Mouse (Mus musculus): ENCODE measurements around the gene 4930412O13Rik. TPM values are rescaled to one million over a fixed set of nuclear protein-coding genes. Genes with fewer than 3 reads are reported as not detected.

4930412O13Rik gene
- polyA plus RNA-seq, 1 experiment, result not detected

- Histone ChIP-seq H3K4me3 (ENCODE audit: insufficient read depth, low read length) (no peak overlapping the region), H3K27ac (ENCODE audit: insufficient read depth, low read length) (no peak overlapping the region), H3K4me1 (ENCODE audit: control insufficient read depth, insufficient read depth, low read length) (no peaks in the 10 kb centered on the region)
- no peak for TF ChIP-seq CTCF (IDR thresholded peaks at IDR 0.05; ENCODE audit: extremely low read depth, insufficient read depth, low read length)
- no peak for TF ChIP-seq POLR2A (IDR thresholded peaks at IDR 0.05; ENCODE audit: extremely low read depth, insufficient read depth, low read length)
Observed at GRCm38 (mm10) chr2:9879092-9879491, 2.0 kb upstream of the 4930412O13Rik start.

DNA sequence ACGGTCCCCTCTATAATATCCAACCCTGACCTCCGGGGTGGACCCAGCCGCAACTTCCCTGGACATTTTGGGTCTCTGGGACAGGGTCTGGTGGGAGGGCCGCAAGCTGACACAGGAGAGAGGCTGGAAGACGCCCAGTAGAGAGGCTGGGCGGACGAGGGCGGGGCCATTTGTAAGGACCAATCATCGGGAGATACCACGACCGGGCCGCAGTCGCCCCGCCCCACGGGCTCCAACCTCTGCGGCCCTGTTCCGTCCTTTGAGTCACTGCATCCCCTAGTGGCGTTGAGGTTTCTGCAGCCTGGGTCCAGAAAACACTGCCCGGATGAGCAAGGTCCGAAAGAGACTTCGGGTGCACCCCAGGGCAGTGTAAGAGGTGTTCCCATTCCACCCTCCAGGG is 1.6 kb upstream of the 4930412O13Rik start:
- Histone ChIP-seq H3K4me3 (ENCODE audit: insufficient read depth, low read length) (no peak overlapping the region), H3K4me1 (ENCODE audit: control insufficient read depth, insufficient read depth, low read length) (no peaks in the 10 kb centered on the region), H3K27ac (ENCODE audit: insufficient read depth, low read length) (no peak overlapping the region)
- TF ChIP-seq POLR2A (IDR thresholded peaks at IDR 0.05; ENCODE audit: extremely low read depth, insufficient read depth, low read length) (no peak), CTCF (IDR thresholded peaks at IDR 0.05; ENCODE audit: extremely low read depth, insufficient read depth, low read length) (peak; percentile 32)

GRCm38 (mm10) chr2:9880271-9880670 is 781 bp upstream of the 4930412O13Rik start:
- Histone ChIP-seq H3K4me3 (ENCODE audit: insufficient read depth, low read length) (no peak overlapping the region), H3K27ac (ENCODE audit: insufficient read depth, low read length) (no peak overlapping the region), H3K4me1 (ENCODE audit: control insufficient read depth, insufficient read depth, low read length) (no peaks in the 10 kb centered on the region)
- no peak for TF ChIP-seq CTCF (IDR thresholded peaks at IDR 0.05; ENCODE audit: extremely low read depth, insufficient read depth, low read length)

- TF ChIP-seq POLR2A (IDR thresholded peaks at IDR 0.05; ENCODE audit: extremely low read depth, insufficient read depth, low read length) (no peak), CTCF (IDR thresholded peaks at IDR 0.05; ENCODE audit: extremely low read depth, insufficient read depth, low read length) (no peak)
- Histone ChIP-seq H3K4me1 (ENCODE audit: control insufficient read depth, insufficient read depth, low read length) (no peaks in the 10 kb centered on the region), H3K27ac (ENCODE audit: insufficient read depth, low read length) (no peak overlapping the region), H3K4me3 (ENCODE audit: insufficient read depth, low read length) (no peak overlapping the region)
Observed at GRCm38 (mm10) chr2:9881611-9882023, 565 bp downstream of the 4930412O13Rik start.

DNA sequence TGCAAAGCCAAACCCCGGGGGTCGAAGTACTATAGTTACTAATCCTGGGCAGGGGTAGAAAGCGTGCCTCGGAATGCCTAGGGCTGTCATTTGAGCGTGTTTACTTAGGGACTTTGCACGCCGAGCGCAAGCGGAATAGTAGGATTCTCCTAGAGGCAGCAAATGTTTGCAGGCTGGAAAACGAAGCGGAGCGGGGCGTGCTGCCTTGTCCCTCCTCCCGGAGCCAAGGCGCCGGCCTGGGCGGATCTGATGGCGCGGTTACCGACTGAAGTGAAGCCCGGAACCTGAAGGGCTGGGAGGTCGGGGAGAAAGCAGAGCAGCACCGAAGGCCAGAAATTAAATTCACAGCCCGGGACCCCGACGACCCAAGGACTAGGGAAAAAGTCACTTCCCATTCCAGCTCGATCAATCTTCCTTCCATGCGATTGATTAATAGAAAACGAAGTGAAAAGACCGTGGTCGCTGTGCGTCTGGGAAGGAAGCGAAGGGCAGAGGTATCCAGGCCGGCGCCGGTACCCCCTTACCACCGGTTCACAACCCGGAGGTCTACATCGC is 1.4 kb downstream of the 4930412O13Rik start:
- no peak for TF ChIP-seq POLR2A (IDR thresholded peaks at IDR 0.05; ENCODE audit: extremely low read depth, insufficient read depth, low read length)
- TF ChIP-seq CTCF (IDR thresholded peaks at IDR 0.05; ENCODE audit: extremely low read depth, insufficient read depth, low read length), result no peak
- Histone ChIP-seq H3K27ac (ENCODE audit: insufficient read depth, low read length) (no peak overlapping the region), H3K4me3 (ENCODE audit: insufficient read depth, low read length) (no peak overlapping the region), H3K4me1 (ENCODE audit: control insufficient read depth, insufficient read depth, low read length) (no peaks in the 10 kb centered on the region)

GRCm38 (mm10) chr2:9882926-9883802 is 2.1 kb downstream of the 4930412O13Rik start:
- H3K4me1 ChIP-seq (ENCODE audit: control insufficient read depth, insufficient read depth, low read length), result no peaks in the 10 kb centered on the region
- TF ChIP-seq POLR2A (IDR thresholded peaks at IDR 0.05; ENCODE audit: extremely low read depth, insufficient read depth, low read length), result no peak
- TF ChIP-seq CTCF (IDR thresholded peaks at IDR 0.05; ENCODE audit: extremely low read depth, insufficient read depth, low read length), result no peak
- no peak overlapping the region for H3K4me3 ChIP-seq (ENCODE audit: insufficient read depth, low read length)
- H3K27ac ChIP-seq (ENCODE audit: insufficient read depth, low read length), result no peak overlapping the region

- H3K4me1 ChIP-seq (ENCODE audit: control insufficient read depth, insufficient read depth, low read length), result no peaks in the 10 kb centered on the region
- H3K4me3 ChIP-seq (ENCODE audit: insufficient read depth, low read length), result no peak overlapping the region
- no peak overlapping the region for H3K27ac ChIP-seq (ENCODE audit: insufficient read depth, low read length)
- TF ChIP-seq POLR2A (IDR thresholded peaks at IDR 0.05; ENCODE audit: extremely low read depth, insufficient read depth, low read length) (no peak), CTCF (IDR thresholded peaks at IDR 0.05; ENCODE audit: extremely low read depth, insufficient read depth, low read length) (no peak)
Observed at GRCm38 (mm10) chr2:9883803-9884532, 2.9 kb downstream of the 4930412O13Rik start.

- Histone ChIP-seq H3K27ac (ENCODE audit: insufficient read depth, low read length) (no peak overlapping the region), H3K4me3 (ENCODE audit: insufficient read depth, low read length) (no peak overlapping the region), H3K4me1 (ENCODE audit: control insufficient read depth, insufficient read depth, low read length) (no peaks in the 10 kb centered on the region)
- no peak for TF ChIP-seq CTCF (IDR thresholded peaks at IDR 0.05; ENCODE audit: extremely low read depth, insufficient read depth, low read length)
- TF ChIP-seq POLR2A (IDR thresholded peaks at IDR 0.05; ENCODE audit: extremely low read depth, insufficient read depth, low read length), result no peak
Observed at GRCm38 (mm10) chr2:9884533-9885216, 3.6 kb downstream of the 4930412O13Rik start.

DNA sequence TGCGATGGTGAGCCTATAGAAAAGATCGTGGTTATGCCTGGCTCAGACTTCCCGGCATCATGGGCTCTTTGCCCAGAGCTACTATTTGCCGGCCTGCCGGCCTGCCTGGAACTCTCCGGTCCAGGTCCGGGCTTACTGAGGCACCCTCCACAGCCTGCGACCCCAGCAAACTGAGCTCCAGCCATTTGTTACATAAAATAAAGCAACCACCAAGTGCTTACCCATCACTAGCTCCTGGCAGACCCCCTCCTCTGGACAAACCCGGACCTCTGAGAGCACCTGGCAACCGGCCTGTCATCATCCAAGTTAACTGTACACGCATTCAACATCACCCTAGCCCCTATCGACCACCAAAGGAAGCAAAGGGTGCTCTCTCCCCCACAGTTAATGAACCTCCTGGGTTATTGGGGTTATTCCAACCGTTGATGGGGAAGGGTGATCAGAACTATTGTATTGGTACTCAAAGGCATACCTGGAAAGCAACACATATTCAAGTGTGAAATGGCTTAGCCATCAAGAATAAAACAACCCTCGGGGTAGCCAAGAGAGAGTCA is 4.2 kb downstream of the 4930412O13Rik start:
- Histone ChIP-seq H3K4me1 (ENCODE audit: control insufficient read depth, insufficient read depth, low read length) (no peaks in the 10 kb centered on the region), H3K27ac (ENCODE audit: insufficient read depth, low read length) (no peak overlapping the region), H3K4me3 (ENCODE audit: insufficient read depth, low read length) (no peak overlapping the region)
- TF ChIP-seq CTCF (IDR thresholded peaks at IDR 0.05; ENCODE audit: extremely low read depth, insufficient read depth, low read length), result no peak
- TF ChIP-seq POLR2A (IDR thresholded peaks at IDR 0.05; ENCODE audit: extremely low read depth, insufficient read depth, low read length), result no peak

Measured in cortical plate, adult 2 months (tissue).